Mouse (Mus musculus): ENCODE data around the gene Gm4559.
"Not testable (repeated sequence)": the region's sequence is repeated elsewhere in the genome, so short reads cannot be mapped to it uniquely, and the experiment has no call there.

Gene Gm4559

DNA sequence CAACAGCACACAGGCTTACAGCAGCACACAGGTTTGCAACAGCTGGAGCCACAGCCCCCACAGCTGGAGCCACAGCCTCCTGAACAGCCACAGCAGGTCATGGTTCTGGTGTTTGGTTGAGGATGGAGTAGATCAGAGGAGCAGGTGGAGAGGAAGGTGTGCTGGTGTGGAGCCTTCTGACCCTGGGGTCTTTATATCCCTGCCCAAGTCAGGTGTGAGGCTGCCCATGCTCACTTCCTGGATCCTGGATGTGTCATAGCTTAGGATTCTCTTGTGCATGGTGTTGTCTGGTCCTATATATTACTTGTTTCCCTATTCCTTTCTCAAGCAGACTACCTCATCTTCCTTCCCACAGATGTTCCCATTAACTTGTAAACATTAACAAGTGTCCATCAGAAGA lies at the start of gene Gm4559:
Gene Gm4559 (minus strand): TSS at position 101 of the 400 bp plus-strand sequence.
- DNase-seq, result not testable (repeated sequence)

DNA sequence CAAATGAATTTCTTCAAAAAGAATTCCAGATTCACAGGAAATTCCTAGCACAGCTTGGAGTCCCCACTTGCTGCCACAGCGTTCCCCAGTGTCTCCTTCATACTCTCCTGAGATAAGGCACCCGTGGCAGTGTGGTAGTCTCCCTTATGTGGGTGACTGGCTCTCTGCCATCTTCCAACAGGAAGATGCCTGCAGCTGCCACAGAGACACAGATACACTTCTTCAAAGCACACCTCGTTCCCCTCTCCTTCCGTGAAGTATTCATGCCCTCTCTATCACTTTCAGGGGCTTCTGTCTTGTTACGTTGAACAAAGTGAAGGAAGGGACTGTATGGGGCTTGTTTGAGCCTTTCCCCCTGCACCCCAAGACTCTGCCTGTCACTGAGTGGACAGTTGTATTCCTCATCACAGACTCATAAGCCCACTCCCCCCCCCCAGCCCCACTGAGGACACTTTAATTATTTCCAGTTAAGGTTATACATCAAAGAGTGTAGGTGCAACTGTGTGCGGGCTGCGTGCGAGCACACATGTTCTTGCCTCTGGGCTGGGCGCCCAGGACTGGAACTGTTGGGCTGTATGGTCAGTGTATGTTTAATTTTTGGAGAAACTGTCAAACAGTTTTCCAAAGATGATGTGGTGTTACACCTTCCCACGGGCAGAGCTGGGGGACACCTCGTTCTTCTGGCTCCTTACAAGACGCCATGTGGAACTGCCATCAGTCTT lies 49.4 kb upstream of the Gm4559 start:
- DNase-seq, result no peak

DNA sequence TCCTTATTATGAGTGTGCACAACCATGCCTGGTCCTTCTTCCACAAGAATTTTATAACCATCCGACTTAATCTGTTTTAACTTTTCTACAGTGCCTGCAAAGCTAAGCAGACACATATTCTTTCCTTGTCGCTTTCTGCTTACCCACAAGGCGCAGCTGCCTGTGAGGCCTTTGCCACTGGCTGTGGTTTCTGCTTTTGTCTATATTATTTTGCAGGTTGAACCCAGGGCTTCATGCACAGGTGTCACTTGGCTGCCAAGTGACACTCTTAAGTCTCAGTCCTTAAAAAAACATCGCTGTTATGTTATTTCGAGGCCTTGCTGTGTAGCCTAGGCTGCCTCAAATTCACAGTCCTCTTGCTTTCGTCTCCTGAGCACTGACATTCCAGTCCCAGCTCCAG lies 48.5 kb upstream of the Gm4559 start:
- no peak for DNase-seq

DNA sequence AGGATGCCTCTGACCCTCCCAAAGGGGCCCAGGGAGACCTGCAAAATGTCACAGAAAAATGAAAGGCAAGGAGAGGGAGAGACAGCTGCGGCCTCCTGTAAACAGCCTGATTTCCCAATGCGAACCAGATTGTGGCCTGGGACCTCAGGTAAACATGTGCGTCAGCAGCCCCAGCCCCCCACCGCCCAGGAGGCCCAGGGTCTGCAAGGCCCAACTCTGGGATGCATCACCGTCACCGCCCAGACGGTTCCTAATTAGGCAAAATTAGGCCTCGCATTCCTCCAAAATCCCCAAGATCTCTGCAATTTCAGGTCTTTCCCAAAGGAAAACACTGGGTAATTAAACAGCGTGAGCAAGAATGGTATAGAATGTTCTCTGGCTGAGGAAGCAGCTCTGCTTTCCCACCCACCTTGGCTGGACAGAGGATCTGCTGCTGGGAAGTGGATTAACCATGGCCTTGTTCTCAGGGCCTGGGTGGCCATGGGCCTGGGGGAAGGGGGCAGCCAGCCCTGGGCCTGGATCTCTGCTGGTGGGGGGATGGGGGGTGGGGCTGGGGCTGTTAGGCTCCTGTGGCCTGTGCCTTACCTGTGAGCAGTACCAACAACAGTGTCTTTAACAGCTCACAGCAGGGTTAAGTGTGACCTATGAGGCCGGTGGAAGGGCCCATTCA lies 47.6 kb upstream of the Gm4559 start:
- DNase-seq, result not testable (repeated sequence)

DNA sequence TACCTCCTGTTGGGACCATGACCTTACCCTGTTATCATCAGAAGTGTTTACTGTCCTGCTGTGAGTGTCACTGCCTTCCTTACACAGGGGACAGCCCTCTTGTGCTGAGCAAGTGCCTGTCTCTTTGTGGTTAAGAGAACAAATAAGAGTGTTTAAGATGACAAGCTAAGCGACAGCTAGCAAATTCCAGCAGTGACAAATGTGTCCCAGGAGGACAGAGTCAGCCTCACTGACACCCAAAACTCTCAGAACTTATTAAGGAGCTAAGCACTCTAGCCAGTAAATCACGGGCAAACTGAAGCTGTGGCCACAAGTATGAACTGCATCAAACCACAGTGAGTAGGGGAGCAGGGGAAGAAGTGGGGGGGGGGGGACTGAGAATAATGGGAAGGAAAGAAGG lies 46.7 kb upstream of the Gm4559 start:
- peak; percentile 57 to 68 for DNase-seq

DNA sequence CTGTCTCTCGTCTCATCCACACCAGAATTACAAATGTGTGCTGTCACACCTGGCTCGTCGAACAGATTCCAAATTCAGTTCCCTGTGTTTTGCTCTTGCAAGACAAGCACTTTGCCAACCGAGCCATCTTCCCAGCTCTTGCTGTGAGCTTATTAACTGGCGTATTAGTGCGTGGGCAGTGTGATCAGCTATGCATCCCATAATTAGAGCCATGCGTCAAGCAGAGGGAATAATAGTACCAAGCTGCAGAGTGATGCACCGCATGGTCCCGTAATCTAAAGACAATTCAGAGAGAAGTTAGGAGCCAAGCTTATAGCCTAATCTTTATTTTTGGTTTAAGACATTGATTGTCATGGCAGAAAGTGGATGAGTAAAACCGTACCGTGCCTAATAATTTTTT lies 45.0 kb upstream of the Gm4559 start:
- DNase-seq, result no peak

DNA sequence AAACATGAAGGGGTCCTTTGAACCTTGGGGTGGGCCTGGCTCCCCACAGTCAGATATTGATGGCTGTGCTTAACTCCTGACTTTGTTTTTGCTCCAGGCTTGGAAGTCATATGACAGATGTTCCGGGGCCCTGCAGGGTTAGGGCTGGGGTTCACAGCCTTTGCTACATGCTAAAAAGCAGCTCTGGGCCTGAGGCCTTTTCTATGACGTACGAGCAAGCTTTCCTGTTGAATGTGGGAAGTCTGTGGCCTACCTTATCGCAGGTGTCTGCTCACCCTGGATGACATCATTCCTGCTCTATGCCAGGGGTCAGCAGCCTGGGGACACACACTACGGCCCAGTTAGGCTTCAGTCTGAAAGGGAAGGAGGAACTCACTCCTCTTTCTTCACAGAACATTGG lies 43.1 kb upstream of the Gm4559 start:
- no peak for DNase-seq

DNA sequence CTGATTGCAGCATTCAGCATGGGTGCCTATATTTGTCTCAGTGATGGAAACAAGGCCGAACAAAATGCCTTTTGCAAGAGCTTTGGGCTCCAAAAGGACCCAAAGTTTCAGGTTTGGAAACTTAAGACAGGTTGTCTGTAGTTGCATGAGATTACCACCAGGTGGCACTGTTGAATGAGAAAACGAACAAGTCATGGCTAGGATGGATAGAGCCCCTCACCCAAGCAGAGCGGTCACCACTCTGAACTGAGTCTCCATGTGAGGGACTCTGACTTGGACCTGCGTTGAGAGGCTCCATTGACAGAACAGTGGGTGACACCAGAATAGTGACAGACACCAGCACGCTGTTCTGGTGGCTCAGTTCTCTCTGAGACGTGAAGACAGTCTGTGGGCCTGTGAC lies 42.4 kb upstream of the Gm4559 start:
- DNase-seq, result peak; percentile 61 to 67

DNA sequence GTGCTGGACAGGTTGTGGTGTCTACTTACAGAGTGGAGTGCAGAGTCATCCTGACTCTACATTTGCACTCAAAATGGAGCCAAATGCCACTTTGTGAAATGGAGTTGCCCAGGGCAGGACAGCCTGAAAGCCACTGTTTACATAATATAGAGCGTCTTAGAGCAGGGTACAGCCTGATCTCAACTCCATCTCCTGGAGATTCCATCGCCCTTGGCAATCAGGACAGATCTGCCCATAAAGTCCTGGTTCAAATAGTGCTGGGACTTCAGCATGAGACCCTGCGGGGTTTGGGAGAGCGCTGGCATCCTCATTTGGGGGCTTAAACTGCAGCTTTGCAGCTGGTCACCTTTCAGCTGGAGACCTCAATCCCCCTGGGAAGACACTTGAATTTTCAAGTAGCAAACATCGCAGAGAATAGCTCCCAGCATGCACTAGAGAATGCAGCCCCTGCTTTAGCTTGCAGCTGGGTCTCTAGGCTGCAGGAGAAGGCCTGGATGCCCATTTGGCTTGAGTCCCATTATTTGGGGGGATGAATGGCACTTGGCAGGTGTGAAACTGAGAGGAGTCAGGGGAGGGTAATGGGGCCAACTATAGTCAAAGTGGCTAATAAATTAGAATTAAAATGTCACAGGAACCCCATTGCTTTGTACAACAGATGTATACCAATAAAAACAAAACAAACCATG lies 40.6 kb upstream of the Gm4559 start:
- DNase-seq, result no peak

DNA sequence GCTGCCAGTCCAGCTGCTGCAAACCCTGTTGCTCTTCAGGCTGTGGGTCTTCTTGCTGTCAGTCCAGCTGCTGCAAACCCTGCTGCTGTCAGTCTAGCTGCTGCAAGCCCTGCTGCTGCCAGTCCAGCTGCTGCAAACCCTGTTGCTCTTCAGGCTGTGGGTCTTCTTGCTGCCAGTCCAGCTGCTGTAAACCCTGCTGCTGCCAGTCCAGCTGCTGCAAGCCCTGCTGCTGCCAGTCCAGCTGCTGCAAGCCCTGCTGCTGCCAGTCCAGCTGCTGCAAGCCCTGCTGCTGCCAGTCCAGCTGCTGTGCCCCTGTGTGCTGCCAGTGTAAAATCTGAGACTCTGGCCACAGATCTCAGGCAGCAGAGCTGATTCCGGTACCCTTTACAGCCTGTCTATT lies 29.8 kb upstream of the Gm4559 start:
- DNase-seq, result not testable (repeated sequence)

DNA sequence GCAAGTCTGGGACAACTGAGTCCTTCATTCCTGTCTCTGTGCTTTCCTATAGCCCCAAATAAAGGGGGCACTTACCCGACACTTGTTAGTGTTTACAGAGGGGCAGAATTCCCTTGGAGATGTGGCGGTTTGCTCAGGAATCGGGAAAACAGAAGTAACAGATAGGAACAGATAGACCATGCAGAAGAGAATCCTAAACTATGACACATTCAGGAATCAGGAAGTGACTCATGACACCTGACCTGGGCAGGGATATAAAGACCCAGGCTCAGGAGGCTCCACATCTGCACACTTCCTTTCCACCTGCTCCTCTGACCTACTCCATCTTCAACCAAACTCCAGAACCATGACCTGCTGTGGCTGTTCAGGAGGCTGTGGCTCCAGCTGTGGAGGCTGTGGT lies 29.1 kb upstream of the Gm4559 start, which contains the start of gene Krtap5-4:
Gene Krtap5-4 (plus strand): TSS at position 301 of the 400 bp plus-strand sequence.
- DNase-seq, result no peak

DNA sequence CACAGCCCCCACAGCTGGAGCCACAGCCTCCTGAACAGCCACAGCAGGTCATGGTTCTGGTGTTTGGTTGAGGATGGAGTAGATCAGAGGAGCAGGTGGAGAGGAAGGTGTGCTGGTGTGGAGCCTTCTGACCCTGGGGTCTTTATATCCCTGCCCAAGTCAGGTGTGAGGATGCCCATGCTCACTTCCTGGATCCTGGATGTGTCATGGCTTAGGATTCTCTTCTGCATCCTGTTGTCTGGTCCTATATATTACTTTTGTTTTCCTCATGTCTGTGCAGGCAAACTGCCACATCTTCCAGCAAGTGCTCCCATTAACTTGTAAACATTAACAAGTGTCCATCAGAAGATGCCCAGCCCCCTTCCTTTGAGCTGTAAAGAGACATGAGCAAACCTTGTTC lies 22.9 kb upstream of the Gm4559 start, which contains the start of gene Krtap5-1:
Gene Krtap5-1 (minus strand): TSS at position 101 of the 400 bp plus-strand sequence.
- not testable (repeated sequence) for DNase-seq

DNA sequence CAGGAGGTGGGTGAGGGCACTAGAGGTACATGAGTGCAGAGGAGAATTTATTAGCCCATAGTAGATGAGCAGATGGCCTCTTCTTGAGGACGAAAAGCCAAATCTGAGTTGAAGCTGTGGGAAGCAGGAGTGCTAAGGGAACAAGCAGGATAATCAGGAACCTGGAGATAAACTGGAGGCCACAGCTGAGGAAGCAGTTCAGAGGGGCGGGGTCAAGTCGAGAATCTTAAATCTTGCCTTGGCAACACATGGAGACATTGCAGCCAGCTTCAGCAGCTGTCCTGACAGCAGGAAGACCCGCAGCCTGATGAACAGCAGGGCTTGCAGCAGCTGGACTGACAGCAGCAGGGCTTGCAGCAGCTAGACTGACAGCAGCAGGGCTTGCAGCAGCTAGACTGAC lies 21.9 kb upstream of the Gm4559 start:
- DNase-seq, result peak in 1 of 2 experiments; percentile 27

DNA sequence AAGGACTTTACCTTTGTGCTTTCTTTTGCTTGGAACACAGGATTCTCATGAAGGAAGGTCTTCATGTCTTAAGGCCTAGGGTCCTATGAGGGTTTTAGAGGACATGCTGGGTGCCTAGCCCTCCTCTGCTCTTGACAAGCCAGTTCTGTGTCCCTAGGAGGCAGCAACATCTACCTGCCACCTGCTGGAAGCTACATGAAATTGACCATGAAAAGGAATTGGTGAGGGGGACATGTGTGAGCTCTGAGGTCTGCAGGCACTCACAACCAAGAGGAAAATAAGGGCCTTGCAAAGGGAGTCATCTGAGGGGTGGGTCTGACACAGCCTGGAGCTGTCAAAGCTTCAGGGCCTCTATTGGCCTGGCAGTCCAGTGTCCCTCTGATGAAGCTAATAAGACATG lies 21.3 kb upstream of the Gm4559 start:
- no peak for DNase-seq

DNA sequence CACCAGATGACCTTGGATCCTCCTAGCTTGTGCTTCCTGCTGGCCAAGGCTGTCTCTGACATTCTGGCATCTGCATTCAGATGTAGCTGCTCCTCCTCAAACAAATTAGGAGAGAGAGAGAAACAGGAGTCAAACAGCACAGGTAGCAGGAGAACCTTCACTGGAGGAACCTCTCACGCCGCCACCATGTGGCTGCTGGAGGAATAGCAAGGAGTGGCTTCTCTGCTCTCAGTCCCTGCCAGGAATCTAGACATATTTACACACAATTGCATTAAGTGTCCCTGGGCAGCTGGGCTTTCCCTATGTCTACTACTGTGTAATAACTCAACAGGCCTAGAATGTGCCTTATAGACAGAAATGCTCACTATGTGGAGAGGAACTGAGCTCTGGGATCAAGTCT lies 19.7 kb upstream of the Gm4559 start:
- peak; percentile 65 to 67 for DNase-seq

DNA sequence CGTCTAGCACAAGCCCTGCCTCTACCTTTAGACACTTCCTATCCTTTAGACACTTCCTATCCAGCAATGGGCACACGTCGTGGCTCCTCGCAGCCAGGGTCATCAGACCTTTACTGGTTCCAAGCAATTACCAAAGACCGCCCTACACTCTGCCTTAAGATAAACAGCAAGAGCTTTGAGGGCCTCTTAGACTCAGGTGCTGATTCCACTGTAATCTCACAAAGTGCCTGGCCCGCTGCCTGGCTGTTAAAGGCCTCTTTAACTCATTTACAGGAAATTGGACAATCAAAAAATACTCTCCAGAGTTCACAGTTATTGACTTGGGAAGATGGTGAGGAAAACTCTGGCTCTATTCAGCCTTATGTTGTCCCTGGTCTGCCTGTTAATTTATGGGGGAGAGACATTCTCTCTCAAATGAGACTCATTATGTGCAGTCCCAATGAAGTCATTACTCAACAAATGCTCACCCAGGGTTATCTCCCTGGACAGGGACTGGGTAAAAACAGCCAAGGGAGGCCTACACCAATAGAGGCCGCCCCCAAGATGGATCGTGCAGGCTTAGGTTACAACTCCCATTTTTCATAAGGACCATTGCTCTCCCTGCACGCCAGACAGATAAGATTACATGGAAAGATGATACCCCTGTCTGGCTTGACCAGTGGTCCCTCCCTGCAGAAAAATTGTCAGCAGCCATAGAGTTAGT lies 11.9 kb upstream of the Gm4559 start:
- DNase-seq, result not testable (repeated sequence)

DNA sequence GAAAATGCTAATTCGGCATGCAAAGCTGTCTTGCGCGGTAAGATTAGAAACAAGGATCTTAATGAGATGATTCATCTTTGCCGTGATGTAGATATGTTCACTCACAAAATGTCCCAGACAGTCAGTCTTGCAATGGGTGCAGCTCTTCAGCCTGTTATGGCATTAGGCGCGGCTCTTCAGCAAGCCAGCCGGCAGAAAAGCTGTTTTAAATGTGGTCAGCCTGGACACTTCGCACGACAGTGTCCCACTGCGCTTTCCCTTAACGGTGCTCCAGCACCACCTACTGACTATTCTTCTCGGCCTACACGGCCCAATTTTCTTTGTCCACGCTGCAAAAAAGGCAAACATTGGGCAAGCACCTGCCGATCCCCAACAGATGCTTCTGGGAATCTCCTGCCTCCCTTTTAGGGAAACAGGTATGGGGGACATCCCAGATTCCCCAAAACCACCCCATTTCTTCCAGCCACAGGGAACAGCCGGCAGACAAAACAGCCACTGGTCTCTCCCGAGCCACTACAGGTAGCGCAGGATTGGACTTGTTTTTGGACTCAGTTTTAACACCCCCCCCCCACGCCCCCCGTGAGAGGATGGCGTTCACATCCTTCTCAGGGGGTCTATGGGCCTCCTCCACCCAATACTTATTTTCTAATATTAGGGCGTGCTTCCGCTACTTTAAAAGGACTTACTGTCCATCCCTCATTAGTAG lies 11.1 kb upstream of the Gm4559 start:
- peak; percentile 64 to 76 for DNase-seq

DNA sequence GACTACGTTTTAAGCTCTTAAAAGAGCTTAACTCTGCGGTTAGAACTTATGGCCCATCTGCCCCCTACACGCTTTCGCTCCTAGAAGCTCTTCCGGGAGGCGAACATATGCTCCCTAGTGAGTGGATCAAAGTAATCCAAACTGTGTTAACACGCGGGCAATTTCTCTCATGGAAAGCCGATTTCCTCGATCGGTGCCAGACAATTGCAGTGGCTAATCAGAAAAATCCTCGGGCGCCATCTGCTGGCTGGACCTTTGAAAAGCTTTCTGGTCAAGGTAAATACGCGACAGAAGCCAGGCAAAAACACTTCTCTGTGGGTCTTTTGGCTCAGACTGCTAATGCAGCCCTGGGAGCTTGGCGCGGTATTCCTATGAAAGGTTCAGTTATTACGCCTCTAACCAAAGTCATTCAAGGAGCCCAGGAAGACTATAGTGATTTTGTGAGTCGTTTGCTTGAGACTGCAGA lies 10.5 kb upstream of the Gm4559 start:
- peak; percentile 97 to 98 for DNase-seq

DNA sequence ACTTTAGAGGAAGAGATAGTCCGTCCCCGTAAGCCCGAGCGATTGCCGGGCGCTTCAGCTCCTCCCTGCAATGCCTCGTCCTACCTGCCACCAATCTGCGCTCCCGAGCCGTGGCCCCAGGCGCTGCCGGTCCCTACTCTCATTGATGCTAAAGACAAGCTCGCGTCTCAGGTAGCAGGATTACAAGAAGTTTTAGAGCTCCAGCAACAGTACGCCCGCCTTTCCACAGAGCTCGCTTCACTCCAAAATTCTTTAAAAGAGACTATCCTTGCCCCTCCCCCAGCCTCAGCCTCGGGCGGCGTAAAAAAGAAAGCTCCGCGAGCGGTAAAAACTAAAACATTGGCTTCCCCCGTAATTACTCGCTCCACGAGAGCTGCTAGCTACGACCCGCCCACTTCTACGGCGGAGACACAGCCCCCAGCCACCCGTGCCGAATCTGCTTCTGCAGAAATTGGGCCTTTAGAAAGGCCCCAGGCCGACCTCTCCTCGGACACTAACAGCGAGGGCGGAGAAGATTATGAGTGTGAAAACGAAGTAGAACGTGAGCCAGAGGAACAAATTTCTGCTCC lies 9.9 kb upstream of the Gm4559 start:
- peak; percentile 79 to 87 for DNase-seq

DNA sequence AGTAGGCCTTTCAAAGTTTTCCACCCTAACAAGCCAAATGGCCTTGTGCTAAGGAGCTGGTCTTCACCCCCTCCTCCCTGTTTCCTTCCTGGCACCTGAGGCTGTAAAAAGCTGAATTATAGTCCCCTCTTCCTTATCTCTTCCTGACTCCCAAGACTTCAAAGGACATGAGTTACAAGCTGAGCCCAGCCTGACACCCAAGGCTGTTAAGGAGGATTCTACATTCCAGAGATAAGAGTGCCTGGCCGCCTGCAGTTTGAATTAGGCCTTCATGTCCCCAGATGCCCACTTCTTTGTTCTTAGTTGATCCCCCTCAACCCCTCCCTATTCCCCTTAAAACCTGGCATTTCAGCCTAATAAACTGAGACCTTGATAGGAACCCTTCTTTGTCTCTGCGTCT lies 8.7 kb upstream of the Gm4559 start:
- DNase-seq, result not testable (repeated sequence)

DNA sequence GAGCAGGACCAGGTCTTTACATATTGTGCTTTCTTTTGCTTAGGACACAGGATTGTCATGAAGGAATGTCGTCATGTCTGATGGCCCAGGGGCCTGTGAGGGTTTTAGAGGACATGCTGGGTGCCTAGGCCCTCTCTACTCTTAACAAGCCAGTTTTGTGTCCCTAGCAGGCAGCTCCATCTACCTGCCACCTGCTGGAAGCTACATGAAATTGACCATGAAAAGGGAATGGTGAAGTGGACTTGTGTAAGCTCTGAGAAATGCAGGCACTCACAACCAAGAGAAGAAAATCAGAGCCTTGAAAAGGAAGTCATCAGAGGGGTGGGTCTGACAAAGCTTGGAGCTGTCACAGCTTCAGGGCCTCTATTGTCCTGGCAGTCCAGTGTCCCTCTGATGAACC lies 5.1 kb upstream of the Gm4559 start:
- DNase-seq, result not testable (repeated sequence)

DNA sequence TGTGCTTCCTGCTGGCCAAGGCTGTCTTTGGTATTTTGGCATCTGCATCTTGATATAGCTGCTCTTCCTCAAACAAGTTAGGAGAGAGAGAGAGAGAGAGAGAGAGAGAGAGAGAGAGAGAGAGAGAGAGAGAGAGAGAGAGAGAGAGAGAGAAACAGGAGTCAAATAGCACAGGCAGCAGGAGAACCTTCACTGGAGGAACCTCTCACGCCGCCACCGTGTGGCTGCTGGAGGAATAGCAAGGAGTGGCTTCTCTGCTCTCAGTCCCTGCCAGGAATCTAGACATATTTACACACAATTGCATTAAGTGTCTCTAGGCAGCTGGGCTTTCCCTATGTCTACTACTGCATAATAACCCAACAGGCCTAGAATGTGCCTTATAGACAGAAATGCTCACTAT lies 4.0 kb upstream of the Gm4559 start:
- DNase-seq, result peak; percentile 84 to 88
